Mouse (Mus musculus): ENCODE data around the gene Dennd2c. TPM values are rescaled to one million over a fixed set of nuclear protein-coding genes. Genes with fewer than 3 reads are reported as not detected.

The Dennd2c gene
- polyA plus RNA-seq (2012), result 0.71 and 1.0 TPM in 2 replicates

GRCm38 (mm10) chr3:103102454-103103390, at the start of gene Dennd2c:
Gene Dennd2c, plus strand, starts transcription at chr3:103102604.
- TF ChIP-seq GATA1 (IDR thresholded peaks at IDR 0.05; ENCODE audit: low read length), result no peak

- no peak for TF ChIP-seq GATA1 (IDR thresholded peaks at IDR 0.05; ENCODE audit: low read length)
These were observed 46.3 kb upstream of the Dennd2c start for GRCm38 (mm10) chr3:103056016-103056595.

- TF ChIP-seq GATA1 (IDR thresholded peaks at IDR 0.05; ENCODE audit: low read length), result no peak
These were observed 44.7 kb upstream of the Dennd2c start for GRCm38 (mm10) chr3:103057752-103058151.

GRCm38 (mm10) chr3:103058207-103059157, 43.9 kb upstream of the Dennd2c start, which contains the start of gene Nras:
Gene Nras, plus strand, starts transcription at chr3:103058285.
- TF ChIP-seq GATA1 (IDR thresholded peaks at IDR 0.05; ENCODE audit: low read length), result no peak

GRCm38 (mm10) chr3:103066927-103067326, 35.5 kb upstream of the Dennd2c start:
- TF ChIP-seq GATA1 (IDR thresholded peaks at IDR 0.05; ENCODE audit: low read length), result no peak

GRCm38 (mm10) chr3:103068971-103069370, 33.4 kb upstream of the Dennd2c start:
- no peak for TF ChIP-seq GATA1 (IDR thresholded peaks at IDR 0.05; ENCODE audit: low read length)

GRCm38 (mm10) chr3:103073771-103074170, 28.6 kb upstream of the Dennd2c start, which contains the start of gene Ampd1:
Gene Ampd1, plus strand, starts transcription at chr3:103074014.
- TF ChIP-seq GATA1 (IDR thresholded peaks at IDR 0.05; ENCODE audit: low read length), result no peak

GRCm38 (mm10) chr3:103075871-103076270, 26.5 kb upstream of the Dennd2c start:
- no peak for TF ChIP-seq GATA1 (IDR thresholded peaks at IDR 0.05; ENCODE audit: low read length)

GRCm38 (mm10) chr3:103076476-103076875, 25.9 kb upstream of the Dennd2c start:
- TF ChIP-seq GATA1 (IDR thresholded peaks at IDR 0.05; ENCODE audit: low read length), result no peak

- no peak for TF ChIP-seq GATA1 (IDR thresholded peaks at IDR 0.05; ENCODE audit: low read length)
These were observed 23.1 kb upstream of the Dennd2c start for GRCm38 (mm10) chr3:103079301-103079700.

GRCm38 (mm10) chr3:103081051-103081450, 21.4 kb upstream of the Dennd2c start:
- no peak for TF ChIP-seq GATA1 (IDR thresholded peaks at IDR 0.05; ENCODE audit: low read length)

- TF ChIP-seq GATA1 (IDR thresholded peaks at IDR 0.05; ENCODE audit: low read length), result no peak
These were observed 20.4 kb upstream of the Dennd2c start for GRCm38 (mm10) chr3:103081861-103082453.

- TF ChIP-seq GATA1 (IDR thresholded peaks at IDR 0.05; ENCODE audit: low read length), result no peak
These were observed 19.6 kb upstream of the Dennd2c start for GRCm38 (mm10) chr3:103082761-103083160.

GRCm38 (mm10) chr3:103085986-103086385, 16.4 kb upstream of the Dennd2c start:
- no peak for TF ChIP-seq GATA1 (IDR thresholded peaks at IDR 0.05; ENCODE audit: low read length)

- no peak for TF ChIP-seq GATA1 (IDR thresholded peaks at IDR 0.05; ENCODE audit: low read length)
These were observed 10.7 kb upstream of the Dennd2c start for GRCm38 (mm10) chr3:103091753-103092152.

All from G1E-ER4 (cell line).